Mouse (Mus musculus) heart, embryonic 15.5 days (tissue): ENCODE measurements around the gene H2al1d. TPM values are rescaled to one million over a fixed set of nuclear protein-coding genes. Genes with fewer than 3 reads are reported as not detected.
"Not testable (repeated sequence)": the region's sequence is repeated elsewhere in the genome, so short reads cannot be mapped to it uniquely, and the experiment has no call there.

ENCODE experiments used
- ATAC-seq: fragments of 200-750 bp; cut with Nextera tagmentation; replicated peaks from 2 replicates; pipeline ENCODE4 v1.8.0; 2017; ENCODE audit warnings: low read depth, moderate TSS enrichment; ENCODE audit not compliant: insufficient number of reproducible peaks, insufficient read depth, low FRiP score
- H3K27ac ChIP-seq: fragments of 300-500 bp; sonication (generic); 2 replicates; pipeline ENCODE4 v1.5.1; 2015; ENCODE audit warnings: mild to moderate bottlenecking, inconsistent platforms
- H3K27me3 ChIP-seq: fragments of 300-500 bp; sonication (generic); 2 replicates; pipeline ENCODE4 v1.6.1; 2015; ENCODE audit warnings: inconsistent platforms
- H3K36me3 ChIP-seq: fragments of 300-500 bp; sonication (generic); 2 replicates; pipeline ENCODE4 v1.6.1; 2015; ENCODE audit warnings: mild to moderate bottlenecking, inconsistent platforms
- H3K4me1 ChIP-seq: fragments of 300-500 bp; sonication (generic); replicated peaks from 2 replicates; pipeline ENCODE4 v1.6.1; 2015; ENCODE audit warnings: inconsistent platforms
- H3K4me2 ChIP-seq: fragments of 300-500 bp; sonication (generic); 2 replicates; pipeline ENCODE4 v1.6.1; 2015; ENCODE audit warnings: inconsistent platforms, mild to moderate bottlenecking, moderate library complexity
- H3K4me3 ChIP-seq: fragments of 300-500 bp; sonication (generic); 2 replicates; pipeline ENCODE4 v1.5.1; 2015; ENCODE audit warnings: mild to moderate bottlenecking, inconsistent platforms
- H3K9ac ChIP-seq: fragments of 300-500 bp; sonication (generic); 2 replicates; pipeline ENCODE4 v1.6.1; 2015; ENCODE audit warnings: mild to moderate bottlenecking, inconsistent platforms
- H3K9me3 ChIP-seq: fragments of 300-500 bp; sonication (generic); replicated peaks from 2 replicates; pipeline ENCODE4 v1.6.1; 2016; ENCODE audit warnings: inconsistent platforms
- WGBS: fragments of 180-500 bp; shearing (Covaris S2); methylation state at CpG from one replicate; pipeline ENCODE4 v1.1.7; 2015; ENCODE audit warnings: mixed read lengths; 5-methylcytosine and 5-hydroxymethylcytosine counted together
- polyA plus RNA-seq: library from polyadenylated mRNA; unstranded; fragments of >200 nt; fragmentation: Nextera tagmentation; extraction: Ambion mirVana; gene quantifications from 2 replicates; pipeline ENCODE4 v1.2.1, GENCODE M21; 2015

H2al1d gene
- polyA plus RNA-seq, 1 experiment from 2014 or later: not detected

- WGBS: no CpG with 5 or more reads among the region's 3 CpGs
- not testable (repeated sequence) for H3K4me3 ChIP-seq
Measured at GRCm38 (mm10) chrX:11311634-11312033, 3.0 kb downstream of the H2al1d start, which contains the start of gene H2al1e. H2al1e (plus strand) TSS chrX:11311934.

GRCm38 (mm10) chrX:11314858-11315257 is 6.2 kb downstream of the H2al1d start, which contains the start of gene H2al1f:
H2al1f (plus strand) TSS chrX:11315158.
- not testable (repeated sequence) for H3K4me2 ChIP-seq, H3K9ac ChIP-seq
- no CpG with 5 or more reads among the region's 6 CpGs for WGBS

More at GRCm38 (mm10) chrX:11311634-11312033, 3.0 kb downstream of the H2al1d start, which contains the start of gene H2al1e:
- H3K27ac ChIP-seq, H3K4me2 ChIP-seq, H3K36me3 ChIP-seq, ATAC-seq, H3K9ac ChIP-seq, H3K4me1 ChIP-seq, H3K9me3 ChIP-seq, H3K27me3 ChIP-seq: not testable (repeated sequence)

GRCm38 (mm10) chrX:11317956-11318355 is 9.3 kb downstream of the H2al1d start, which contains the start of gene H2al1g:
H2al1g (plus strand) TSS chrX:11318256.
- H3K4me1 ChIP-seq, H3K27me3 ChIP-seq, H3K9me3 ChIP-seq, H3K4me2 ChIP-seq, H3K27ac ChIP-seq, ATAC-seq, H3K9ac ChIP-seq, H3K4me3 ChIP-seq, H3K36me3 ChIP-seq: not testable (repeated sequence)
- WGBS: no CpG with 5 or more reads among the region's 3 CpGs

More at GRCm38 (mm10) chrX:11314858-11315257, 6.2 kb downstream of the H2al1d start, which contains the start of gene H2al1f:
- H3K27me3 ChIP-seq, H3K9me3 ChIP-seq, H3K4me3 ChIP-seq, ATAC-seq, H3K4me1 ChIP-seq, H3K36me3 ChIP-seq, H3K27ac ChIP-seq: not testable (repeated sequence)

GRCm38 (mm10) chrX:11321192-11321591 is 12.6 kb downstream of the H2al1d start, which contains the start of gene H2al1h:
H2al1h (plus strand) TSS chrX:11321492.
- not testable (repeated sequence) for H3K4me3 ChIP-seq, ATAC-seq, H3K4me1 ChIP-seq, H3K4me2 ChIP-seq, H3K9ac ChIP-seq, H3K27ac ChIP-seq, H3K9me3 ChIP-seq, H3K27me3 ChIP-seq, H3K36me3 ChIP-seq
- WGBS: no CpG with 5 or more reads among the region's 6 CpGs

- not testable (repeated sequence) for ATAC-seq, H3K27ac ChIP-seq, H3K36me3 ChIP-seq, H3K4me1 ChIP-seq, H3K4me2 ChIP-seq, H3K9ac ChIP-seq, H3K4me3 ChIP-seq, H3K27me3 ChIP-seq, H3K9me3 ChIP-seq
- WGBS: 82% methylated on average over 2 of the region's 5 CpGs
Measured at GRCm38 (mm10) chrX:11324359-11324758, 15.7 kb downstream of the H2al1d start, which contains the start of gene H2al1i. H2al1i (plus strand) TSS chrX:11324659.

GRCm38 (mm10) chrX:11327522-11327921 is 18.9 kb downstream of the H2al1d start, which contains the start of gene H2al1j:
H2al1j (plus strand) TSS chrX:11327822.
- not testable (repeated sequence) for H3K4me3 ChIP-seq, ATAC-seq, H3K4me1 ChIP-seq, H3K27ac ChIP-seq, H3K36me3 ChIP-seq, H3K4me2 ChIP-seq, H3K27me3 ChIP-seq, H3K9me3 ChIP-seq, H3K9ac ChIP-seq
- WGBS: 79% methylated on average over 2 of the region's 2 CpGs

- H3K27ac ChIP-seq: no peak overlapping the region
- no peaks in the 10 kb centered on the region for H3K27me3 ChIP-seq
- no peak overlapping the region for H3K4me2 ChIP-seq
- WGBS: 56% methylated on average over 9 of the region's 9 CpGs
- no peaks in the 10 kb centered on the region for H3K9me3 ChIP-seq
- H3K4me3 ChIP-seq: no peak overlapping the region
- H3K9ac ChIP-seq: no peak overlapping the region
- no peak for ATAC-seq
- no peaks in the 10 kb centered on the region for H3K4me1 ChIP-seq
- H3K36me3 ChIP-seq: no peaks in the 10 kb centered on the region
Measured at GRCm38 (mm10) chrX:11345762-11346161, 37.1 kb downstream of the H2al1d start.

GRCm38 (mm10) chrX:11346756-11347155 is 38.1 kb downstream of the H2al1d start:
- 81% methylated on average over 3 of the region's 3 CpGs for WGBS
- no peak for ATAC-seq
- Histone ChIP-seq H3K9ac (no peak overlapping the region), H3K4me3 (no peak overlapping the region), H3K27me3 (no peaks in the 10 kb centered on the region), H3K27ac (no peak overlapping the region), H3K4me2 (no peak overlapping the region), H3K9me3 (no peaks in the 10 kb centered on the region), H3K4me1 (no peaks in the 10 kb centered on the region), H3K36me3 (no peaks in the 10 kb centered on the region)

Other genes starting within 250 kb of the H2al1d start
- gene H2al1a, start 9.6 kb upstream of the H2al1d start, polyA plus RNA-seq: not detected in 2 replicates
- not detected in 2 replicates for gene H2al1b, start 6.4 kb upstream of the H2al1d start, polyA plus RNA-seq
- not detected in 2 replicates for gene H2al1c, start 3.2 kb upstream of the H2al1d start, polyA plus RNA-seq
- not detected in 2 replicates for gene H2al1e, start 3.1 kb downstream of the H2al1d start, polyA plus RNA-seq
- gene H2al1f, start 6.3 kb downstream of the H2al1d start, polyA plus RNA-seq: not detected in 2 replicates
- gene H2al1g, start 9.4 kb downstream of the H2al1d start, polyA plus RNA-seq: not detected in 2 replicates
- gene H2al1h, start 12.7 kb downstream of the H2al1d start, polyA plus RNA-seq: not detected in 2 replicates
- not detected in 2 replicates for gene H2al1i, start 15.8 kb downstream of the H2al1d start, polyA plus RNA-seq
- not detected in 2 replicates for gene H2al1j, start 19.0 kb downstream of the H2al1d start, polyA plus RNA-seq